Mouse (Mus musculus): ENCODE measurements around the gene Tgfbrap1. TPM values are rescaled to one million over a fixed set of nuclear protein-coding genes. Genes with fewer than 3 reads are reported as not detected.

Gene Tgfbrap1
- polyA plus RNA-seq, 1 experiment from 2014 or later: 3.6 TPM

DNA sequence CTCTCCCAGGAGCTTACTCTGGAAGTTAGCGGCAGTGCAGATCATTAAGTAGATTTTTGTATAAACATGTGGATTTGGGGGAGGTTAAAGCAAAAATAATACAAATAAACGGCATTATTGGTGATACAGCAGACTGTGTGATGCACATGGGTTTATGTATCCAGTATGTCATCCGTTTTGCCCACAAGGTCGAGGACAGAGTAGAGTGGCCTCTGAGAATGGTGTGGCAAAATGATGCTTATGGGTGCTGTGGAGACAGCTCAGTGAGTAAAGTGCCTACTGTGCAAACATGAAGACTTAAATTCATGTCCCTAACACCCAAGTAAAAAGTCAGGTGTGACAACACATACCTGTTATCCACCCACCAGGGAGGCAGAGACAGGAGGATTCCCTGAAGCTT, 91.9 kb downstream of the Tgfbrap1 start:
- no peak overlapping the region for H3K4me3 ChIP-seq (replicated peaks)
- no peak overlapping the region for H3K27ac ChIP-seq (replicated peaks)
- 65% methylated on average over 4 of the region's 4 CpGs for WGBS (ENCODE audit: insufficient replicate concordance)
- no peak overlapping the region for H3K9ac ChIP-seq
- no peak overlapping the region for H3K4me2 ChIP-seq
- no peaks in the 10 kb centered on the region for H3K9me3 ChIP-seq (replicated peaks)
- H3K36me3 ChIP-seq (replicated peaks): no peaks in the 10 kb centered on the region
- no peak for ATAC-seq (ENCODE audit: insufficient read depth)
- no peaks in the 10 kb centered on the region for H3K4me1 ChIP-seq (replicated peaks)
- no peaks in the 10 kb centered on the region for H3K27me3 ChIP-seq

DNA sequence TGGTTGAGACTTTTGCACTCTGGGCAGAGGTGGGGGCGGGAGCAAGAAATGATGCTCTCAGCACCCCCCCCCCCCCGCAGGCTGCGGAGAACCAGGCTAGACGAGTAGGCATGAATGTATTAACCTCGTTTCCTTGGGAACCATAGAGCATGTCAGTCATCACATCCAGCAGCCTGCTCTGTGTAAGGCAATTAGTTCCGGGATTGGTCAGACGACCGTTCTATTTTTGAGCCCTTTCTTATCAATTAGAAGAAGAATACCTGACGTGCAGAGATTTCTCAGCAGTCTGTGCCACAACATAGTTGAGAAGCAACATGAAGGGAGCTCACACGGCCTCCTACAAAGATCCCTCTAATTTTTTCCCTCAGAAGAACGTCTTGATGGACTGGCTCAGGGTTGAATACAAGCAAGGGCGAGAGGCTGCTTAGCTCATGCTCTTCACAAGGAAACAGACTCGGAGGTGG, 92.4 kb downstream of the Tgfbrap1 start:
- Histone ChIP-seq H3K27me3 (no peaks in the 10 kb centered on the region), H3K9ac (no peak overlapping the region), H3K4me3 (replicated peaks) (no peak overlapping the region), H3K4me2 (no peak overlapping the region), H3K9me3 (replicated peaks) (no peaks in the 10 kb centered on the region), H3K27ac (replicated peaks) (no peak overlapping the region), H3K36me3 (replicated peaks) (no peaks in the 10 kb centered on the region), H3K4me1 (replicated peaks) (no peaks in the 10 kb centered on the region)
- WGBS (ENCODE audit: insufficient replicate concordance): 58% methylated on average over 13 of the region's 13 CpGs
- ATAC-seq (ENCODE audit: insufficient read depth): no peak

Small RNAs within 50 kb of the gene (microRNA-seq; reads per million reads assigned to microRNA genes)
- gene Gm24001: not detected

Other genes with a start within 250 kb of the Tgfbrap1 start
- gene Mrps9, start 247.4 kb downstream of the Tgfbrap1 start, polyA plus RNA-seq (2015; fragmentation: Nextera tagmentation; extraction: Ambion mirVana): 23.0 and 24.2 TPM in 2 replicates
- gene Gpr45, start 145.8 kb downstream of the Tgfbrap1 start, polyA plus RNA-seq (2015; fragmentation: Nextera tagmentation; extraction: Ambion mirVana): 0.14 and 0.20 TPM in 2 replicates
- 7.1 and 7.2 TPM in 2 replicates for gene AI597479, start 73 bp upstream of the Tgfbrap1 start, polyA plus RNA-seq (2015; fragmentation: Nextera tagmentation; extraction: Ambion mirVana)
- 3.2 and 3.5 TPM in 2 replicates for gene Fhl2, start 98.3 kb upstream of the Tgfbrap1 start, polyA plus RNA-seq (2015; fragmentation: Nextera tagmentation; extraction: Ambion mirVana)

All from liver, embryonic 15.5 days (tissue).